Mouse (Mus musculus): ENCODE data around the gene Pde8b.

Gene Pde8b

DNA sequence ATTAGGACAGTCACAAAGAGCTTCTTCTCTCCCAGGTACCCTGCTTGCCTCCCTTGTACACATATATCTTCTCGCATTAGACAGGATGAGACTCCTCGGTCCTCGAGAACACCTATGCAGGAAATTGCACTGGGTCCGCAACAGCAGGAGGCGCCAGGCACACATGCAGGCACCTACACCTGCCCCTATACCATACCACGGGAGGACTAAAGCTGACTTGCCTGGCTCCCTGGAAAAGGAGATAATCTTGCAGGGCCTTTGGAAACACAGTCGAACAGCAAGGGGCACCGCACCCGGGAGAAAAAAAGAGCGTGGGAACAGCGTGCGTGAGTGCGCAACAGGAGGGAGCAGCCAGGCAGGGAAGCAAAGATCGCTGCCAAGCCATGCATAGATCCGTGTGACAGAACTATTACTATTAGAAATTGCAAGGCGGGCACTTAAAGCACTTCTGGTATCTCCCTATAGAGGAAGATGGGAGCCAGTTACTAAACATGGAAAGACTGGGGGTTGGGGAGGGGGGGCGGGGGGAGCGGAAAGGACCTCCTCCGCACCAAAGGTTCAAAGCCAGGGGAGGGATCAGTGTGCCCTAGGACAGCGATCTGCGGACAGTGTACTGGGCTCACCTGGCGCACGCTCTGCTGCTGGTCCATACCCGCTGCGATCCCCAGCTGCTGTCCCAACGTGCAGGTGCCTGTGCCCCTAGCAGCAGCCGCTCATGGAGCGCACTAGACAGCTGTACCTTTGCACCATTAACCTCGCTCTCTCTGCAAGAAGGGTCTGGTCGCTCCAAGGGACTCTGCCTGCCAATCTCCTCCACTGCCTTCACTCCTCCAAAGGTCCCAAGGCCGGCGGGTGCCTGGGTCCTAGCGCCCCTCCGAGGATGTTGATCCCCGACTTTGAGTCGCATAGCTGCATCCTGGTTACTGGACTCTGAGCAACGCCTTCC is at the start of gene Pde8b:
Gene Pde8b (minus strand): TSS at position 826 of the 946 bp plus-strand sequence.
- no peak for DNase-seq (ENCODE audit: low read depth, low spot score)

DNA sequence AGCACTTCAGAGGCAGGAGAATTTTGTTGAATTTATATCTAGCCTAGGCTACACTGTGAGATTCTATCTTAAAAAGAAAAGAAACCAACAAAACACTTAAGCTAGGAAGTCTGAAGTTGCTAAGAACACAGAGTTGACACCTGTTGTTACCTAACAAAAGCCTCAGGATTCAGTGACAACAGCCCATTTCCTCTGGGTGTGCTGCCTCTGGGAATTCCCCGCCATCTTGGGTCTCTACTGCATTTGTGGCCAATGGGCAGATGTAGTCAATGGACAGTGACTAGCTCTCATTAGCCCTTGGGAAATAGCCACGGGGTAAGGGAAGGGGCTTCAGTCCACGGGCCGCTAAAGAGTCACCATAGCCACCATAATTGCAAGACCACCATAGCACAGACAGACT is 41.8 kb upstream of the Pde8b start:
- DNase-seq (ENCODE audit: low read depth, low spot score) = no peak

DNA sequence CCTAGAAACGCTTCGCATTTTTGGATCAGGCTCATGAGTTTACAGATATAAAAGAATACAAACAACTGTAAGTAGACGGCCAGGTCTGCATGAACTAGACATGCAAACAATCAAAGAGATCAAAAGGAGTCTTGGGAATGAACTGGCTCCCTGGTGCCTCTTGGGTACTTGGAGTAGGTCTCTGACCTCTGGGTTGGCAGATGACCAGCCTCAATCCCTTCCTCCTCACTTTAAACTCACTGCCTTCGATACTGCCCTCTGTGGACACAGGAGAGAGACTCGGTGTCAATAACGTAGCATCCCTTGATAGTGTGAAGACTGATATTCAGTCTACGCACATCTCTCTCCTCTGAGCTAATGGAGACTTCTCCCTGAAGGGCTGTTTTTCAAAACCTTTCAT is 37.9 kb upstream of the Pde8b start:
- no peak for DNase-seq (ENCODE audit: low read depth, low spot score)

DNA sequence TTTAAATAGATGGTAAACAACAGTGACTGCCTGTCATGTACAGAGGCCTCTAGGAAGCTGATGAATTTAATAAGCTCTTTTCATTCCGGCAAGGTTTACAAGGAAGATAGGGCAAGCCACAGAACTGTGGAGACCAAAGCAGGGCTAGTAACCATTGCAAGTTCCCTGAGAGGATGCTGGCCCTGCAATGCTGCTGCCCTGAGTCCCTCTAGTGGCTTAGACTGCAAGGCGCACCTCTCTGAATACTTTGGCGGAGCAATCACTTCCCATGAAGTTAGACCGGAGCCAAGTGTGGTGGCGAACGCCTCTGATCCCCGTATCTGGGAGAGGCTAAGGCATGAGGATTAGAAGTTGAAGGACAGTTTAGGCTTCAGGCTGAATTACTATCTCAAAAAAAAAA is 36.9 kb upstream of the Pde8b start:
- DNase-seq (ENCODE audit: low read depth, low spot score) = peak; percentile 54

GRCm38 (mm10) chr13:95281740-95282673 is 31.9 kb upstream of the Pde8b start:
- no peak for DNase-seq (ENCODE audit: low read depth, low spot score)

DNA sequence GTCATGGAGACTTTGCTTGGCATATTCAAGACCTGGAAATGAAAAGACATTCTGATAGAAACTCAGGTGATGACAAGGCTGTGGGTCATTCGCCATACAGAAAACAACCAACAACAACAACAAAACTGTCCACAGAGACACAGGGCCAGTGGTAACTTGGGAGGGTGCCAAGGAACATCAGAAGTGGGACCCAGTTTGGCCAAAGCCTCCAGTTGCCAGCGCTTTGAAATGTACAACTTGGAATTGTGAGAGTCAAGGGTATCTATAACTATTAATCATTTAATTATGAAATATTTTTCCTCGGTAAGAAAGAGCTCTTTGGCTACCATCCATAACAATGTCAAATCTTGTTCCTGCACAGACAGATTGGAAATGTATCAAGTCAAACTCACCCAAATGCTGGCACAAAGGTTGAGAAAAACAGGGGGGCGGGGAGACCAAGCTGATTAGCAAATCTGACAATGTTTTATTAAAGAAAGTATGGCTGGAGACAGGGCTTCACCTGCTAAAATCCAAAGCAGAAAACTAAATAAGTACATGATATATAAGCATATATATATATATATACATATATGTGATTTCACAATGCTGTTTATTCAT is 28.4 kb upstream of the Pde8b start:
- DNase-seq (ENCODE audit: low read depth, low spot score) = no peak

DNA sequence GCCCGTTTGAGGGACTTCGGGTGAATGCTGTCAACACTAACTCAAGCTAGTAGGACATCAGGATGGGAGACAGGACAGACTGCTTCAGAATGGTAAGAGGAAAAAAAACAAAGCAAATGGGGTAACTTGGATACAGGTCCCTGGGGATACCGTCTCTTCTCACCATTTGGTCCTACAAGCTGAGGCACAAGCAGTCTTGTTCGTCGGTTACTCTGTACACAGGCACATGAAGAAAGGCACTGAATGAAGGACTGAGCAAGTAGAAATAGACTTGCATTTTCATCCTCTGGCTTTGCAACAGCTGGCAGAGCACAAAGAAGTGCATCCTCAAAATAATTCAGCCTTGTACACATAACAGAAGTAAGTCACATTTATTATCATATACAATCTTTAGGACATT is 14.6 kb upstream of the Pde8b start:
- DNase-seq (ENCODE audit: low read depth, low spot score) = no peak

GRCm38 (mm10) chr13:95260886-95261789 is 11.0 kb upstream of the Pde8b start:
- no peak for DNase-seq (ENCODE audit: low read depth, low spot score)

- DNase-seq (ENCODE audit: low read depth, low spot score) = no peak
These were observed 10.3 kb upstream of the Pde8b start for GRCm38 (mm10) chr13:95260391-95260790.

GRCm38 (mm10) chr13:95257083-95257482 is 6.9 kb upstream of the Pde8b start:
- DNase-seq (ENCODE audit: low read depth, low spot score) = no peak

DNA sequence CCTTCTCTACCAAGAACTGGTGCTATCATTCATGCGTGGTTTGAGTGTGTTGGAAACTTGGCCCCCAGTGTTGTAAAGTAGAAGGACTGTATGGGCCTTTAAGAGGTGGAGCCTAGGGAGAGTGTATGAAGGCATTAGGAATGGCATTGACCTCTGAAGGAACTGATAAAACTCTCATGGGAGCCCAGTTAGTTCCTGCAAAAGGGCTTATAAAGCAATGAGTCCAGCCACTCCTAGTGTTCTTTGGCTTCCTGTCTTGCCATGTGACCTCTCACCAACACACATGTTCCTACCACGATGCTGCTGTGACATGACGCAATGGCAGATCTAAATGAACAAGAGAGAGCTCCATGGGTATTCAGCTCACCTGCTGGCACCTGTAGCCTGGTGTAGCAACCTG is 4.9 kb upstream of the Pde8b start:
- DNase-seq (ENCODE audit: low read depth, low spot score) = no peak

DNA sequence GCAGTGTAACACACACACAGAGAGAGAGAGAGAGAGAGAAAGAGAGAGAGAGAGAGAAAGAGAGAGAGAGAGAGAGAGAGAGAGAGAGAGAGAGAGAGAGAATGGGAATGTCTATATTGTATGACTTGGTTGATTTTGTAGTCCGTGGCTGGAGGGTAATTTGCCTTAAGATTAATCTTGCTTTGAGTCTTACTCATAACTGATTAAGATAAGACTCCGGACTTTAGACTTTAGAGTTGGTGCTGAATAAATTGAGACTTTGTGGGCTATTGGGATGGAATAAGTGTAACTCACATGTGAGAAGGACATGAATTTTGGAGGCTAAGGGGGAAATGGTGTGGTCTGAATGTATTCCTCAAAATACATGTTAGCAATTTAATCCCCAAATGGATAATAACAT is 7.1 kb downstream of the Pde8b start:
- no peak for DNase-seq (ENCODE audit: low read depth, low spot score)

- DNase-seq (ENCODE audit: low read depth, low spot score) = no peak
These were observed 12.6 kb downstream of the Pde8b start for GRCm38 (mm10) chr13:95237488-95237887.

GRCm38 (mm10) chr13:95235261-95235660 is 14.9 kb downstream of the Pde8b start:
- DNase-seq (ENCODE audit: low read depth, low spot score) = no peak

GRCm38 (mm10) chr13:95231366-95232138 is 18.6 kb downstream of the Pde8b start:
- DNase-seq (ENCODE audit: low read depth, low spot score) = no peak

- DNase-seq (ENCODE audit: low read depth, low spot score) = no peak
These were observed 19.8 kb downstream of the Pde8b start for GRCm38 (mm10) chr13:95230326-95230725.

- DNase-seq (ENCODE audit: low read depth, low spot score) = no peak
These were observed 25.6 kb downstream of the Pde8b start for GRCm38 (mm10) chr13:95224491-95224890.

DNA sequence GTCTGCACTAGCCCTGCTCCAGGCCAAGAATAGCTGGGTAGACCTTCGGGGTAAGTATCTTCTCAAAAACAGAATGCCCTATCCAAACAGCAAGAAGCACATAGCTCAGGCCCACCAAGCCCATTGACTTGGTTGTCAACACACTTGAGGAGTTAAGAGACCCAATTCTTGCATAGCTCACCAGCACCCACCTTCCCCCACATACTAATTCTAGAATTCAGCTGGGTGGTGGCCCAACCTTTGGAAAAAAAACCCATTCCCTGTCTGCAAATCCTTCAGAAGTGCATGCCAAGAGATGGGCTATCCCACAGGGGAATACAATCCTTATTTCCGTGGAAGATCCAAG is 26.7 kb downstream of the Pde8b start:
- no peak for DNase-seq (ENCODE audit: low read depth, low spot score)

DNA sequence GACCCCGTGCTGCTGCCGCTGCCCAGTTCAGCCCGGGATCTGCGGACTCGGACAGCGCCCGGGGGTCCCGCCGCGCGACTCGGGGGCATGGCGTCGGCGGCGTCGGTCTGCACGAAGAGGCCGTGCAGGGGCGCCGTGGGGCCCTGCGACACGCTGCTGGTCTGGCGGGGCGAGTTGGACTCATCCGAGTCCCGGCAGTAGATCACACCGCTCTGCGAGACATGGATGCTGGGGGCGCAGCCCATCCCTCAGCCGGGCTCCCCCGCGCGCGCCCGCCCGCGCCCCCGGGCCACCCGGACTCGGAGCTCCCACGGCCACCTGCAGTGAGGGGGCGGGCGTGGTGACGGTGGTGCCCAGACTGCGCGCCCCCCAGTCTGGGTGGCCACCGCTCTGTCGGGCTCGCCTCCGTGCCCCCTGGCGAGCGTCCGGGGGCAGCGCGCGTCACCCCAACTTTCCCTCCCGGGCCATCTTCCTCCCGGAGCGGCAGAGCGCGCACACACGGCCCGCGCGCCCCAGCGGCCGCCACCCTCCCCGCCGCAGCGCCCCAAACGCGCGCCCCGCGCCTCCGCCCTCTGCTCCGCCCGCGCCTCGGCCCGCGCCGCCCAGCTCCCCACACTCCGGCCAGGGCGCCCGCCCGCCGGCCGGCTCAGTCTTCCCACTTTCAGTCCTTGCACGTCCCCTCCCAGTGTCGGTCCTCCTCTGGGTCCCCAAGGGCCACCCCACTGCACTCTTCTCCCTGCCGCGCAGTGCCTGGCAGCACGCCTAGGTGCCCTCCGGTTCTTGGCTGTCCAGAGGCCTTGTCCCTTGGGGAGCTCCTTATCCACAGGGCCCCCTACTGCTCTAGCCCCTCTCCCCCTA is 27.3 kb downstream of the Pde8b start:
- DNase-seq (ENCODE audit: low read depth, low spot score) = no peak
